Mouse (Mus musculus): Measurements from ENCODE around the gene Rsu1.

Rsu1 gene

GRCm38 (mm10) chr2:13161717-13162116, 109.5 kb downstream of the Rsu1 start:
- no peak for DNase-seq

GRCm38 (mm10) chr2:13145245-13145644, 126.0 kb downstream of the Rsu1 start:
- no peak for DNase-seq

- DNase-seq: no peak
These were observed 136.3 kb downstream of the Rsu1 start for GRCm38 (mm10) chr2:13134890-13135289.

- DNase-seq: no peak
These were observed 138.4 kb downstream of the Rsu1 start for GRCm38 (mm10) chr2:13132841-13133240.

- no peak for DNase-seq
These were observed 138.8 kb downstream of the Rsu1 start for GRCm38 (mm10) chr2:13132406-13132805.

GRCm38 (mm10) chr2:13129859-13130258, 141.4 kb downstream of the Rsu1 start:
- no peak for DNase-seq

- no peak for DNase-seq
These were observed 141.9 kb downstream of the Rsu1 start for GRCm38 (mm10) chr2:13129337-13129736.

- no peak for DNase-seq
These were observed 150.8 kb downstream of the Rsu1 start for GRCm38 (mm10) chr2:13120461-13120860.

- DNase-seq: no peak
These were observed 153.3 kb downstream of the Rsu1 start for GRCm38 (mm10) chr2:13117896-13118295.

GRCm38 (mm10) chr2:13106531-13106930, 164.7 kb downstream of the Rsu1 start:
- DNase-seq: no peak

GRCm38 (mm10) chr2:13104388-13104787, 166.8 kb downstream of the Rsu1 start:
- no peak for DNase-seq

GRCm38 (mm10) chr2:13103797-13104200, 167.4 kb downstream of the Rsu1 start:
- no peak for DNase-seq

- DNase-seq: no peak
These were observed 177.2 kb downstream of the Rsu1 start for GRCm38 (mm10) chr2:13094045-13094444.

GRCm38 (mm10) chr2:13093570-13093969, 177.6 kb downstream of the Rsu1 start:
- no peak for DNase-seq

GRCm38 (mm10) chr2:13091399-13092015, 179.7 kb downstream of the Rsu1 start:
- no peak for DNase-seq

- no peak for DNase-seq
These were observed 180.4 kb downstream of the Rsu1 start for GRCm38 (mm10) chr2:13090841-13091240.

GRCm38 (mm10) chr2:13089861-13090260, 181.4 kb downstream of the Rsu1 start:
- DNase-seq: no peak

- DNase-seq: no peak
These were observed 182.9 kb downstream of the Rsu1 start for GRCm38 (mm10) chr2:13088266-13088665.

- no peak for DNase-seq
These were observed 183.4 kb downstream of the Rsu1 start for GRCm38 (mm10) chr2:13087811-13088210.

GRCm38 (mm10) chr2:13084223-13084622, 187.0 kb downstream of the Rsu1 start:
- no peak for DNase-seq

GRCm38 (mm10) chr2:13080476-13080875, 190.7 kb downstream of the Rsu1 start:
- DNase-seq: no peak

GRCm38 (mm10) chr2:13072243-13072642, 199.0 kb downstream of the Rsu1 start:
- no peak for DNase-seq

GRCm38 (mm10) chr2:13060426-13061170, 210.6 kb downstream of the Rsu1 start:
- no peak for DNase-seq

GRCm38 (mm10) chr2:13048649-13049048, 222.6 kb downstream of the Rsu1 start:
- DNase-seq: no peak

- no peak for DNase-seq
These were observed 226.7 kb downstream of the Rsu1 start for GRCm38 (mm10) chr2:13044555-13044954.

Data from lung, postnatal 4 days (tissue).